Mouse (Mus musculus) layer of hippocampus, postnatal 25 days (tissue): Measurements from ENCODE around the gene Ifitm1. TPM values are rescaled to one million over a fixed set of nuclear protein-coding genes. Genes with fewer than 3 reads are reported as not detected.
"Not testable (repeated sequence)": the region's sequence is repeated elsewhere in the genome, so short reads cannot be mapped to it uniquely, and the experiment has no call there.

Experiments
- DNase-seq, 2 experiments: peaks; one replicate each; pipeline ENCODE4 v3.0.0; 2022; ENCODE audit warnings: mixed read lengths in 2 of 2, low spot score in 1 of 2; ENCODE audit errors: extremely low spot score in 1 of 2
- total RNA-seq, 2 experiments: library from RNA; stranded (reverse); gene quantifications; 2 replicates each; pipeline ENCODE4 v1.2.3; 2021

Ifitm1 gene
- total RNA-seq, 2 experiments from 2014 or later, result 1.3 to 1.5 TPM

DNA sequence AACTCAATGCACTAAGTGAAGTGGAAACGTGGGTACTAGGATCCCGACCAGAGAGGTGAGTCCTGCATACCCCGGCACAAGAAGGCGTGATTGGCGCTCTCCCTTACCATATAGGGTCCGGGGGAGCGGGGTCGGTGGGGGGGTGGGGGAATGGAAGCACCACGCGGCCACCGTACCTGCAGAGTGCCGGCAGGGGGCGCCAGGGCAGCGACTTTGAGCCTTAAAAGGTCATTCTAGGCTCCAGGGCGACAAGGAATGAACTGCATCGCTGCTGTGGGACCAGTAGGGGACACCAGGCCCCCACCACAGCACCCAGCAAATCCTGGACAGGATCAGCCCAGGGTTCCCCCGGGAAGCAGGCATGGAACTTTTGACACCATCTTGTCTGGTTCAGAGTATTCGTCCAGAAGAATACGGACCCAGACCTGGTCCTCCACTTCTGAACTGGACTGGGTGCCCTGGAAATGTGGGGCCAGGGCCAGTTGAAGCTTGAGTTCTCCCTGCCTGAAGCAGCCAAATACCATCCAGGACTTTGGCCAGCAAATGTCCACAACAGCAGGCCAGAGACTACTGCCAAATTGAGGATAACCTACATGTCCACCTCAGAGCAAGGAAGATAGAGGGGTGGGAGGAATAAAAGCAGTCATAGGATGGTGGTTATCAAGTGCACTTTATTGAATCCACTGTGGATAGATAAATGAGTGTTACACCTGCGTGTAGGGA is 42.1 kb downstream of the Ifitm1 start:
- peak; percentile 29 to 67 for DNase-seq

DNA sequence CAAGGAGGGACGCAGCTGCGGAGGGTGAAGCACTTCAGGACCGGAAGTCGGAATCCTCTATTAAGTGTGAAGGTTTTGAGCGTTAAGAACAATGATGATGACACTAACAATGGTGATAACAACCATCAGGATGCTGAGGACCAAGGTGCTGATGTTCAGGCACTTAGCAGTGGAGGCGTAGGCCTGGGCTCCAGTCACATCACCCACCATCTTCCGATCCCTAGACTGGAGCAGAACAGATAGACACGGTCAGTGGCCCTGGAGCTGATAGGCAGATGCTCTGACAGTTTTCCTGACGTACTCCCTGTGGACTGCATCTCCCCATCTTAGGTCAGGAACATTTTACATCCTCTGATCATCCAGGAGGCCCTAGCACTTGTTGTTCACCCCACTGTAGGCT is 42.6 kb downstream of the Ifitm1 start:
- DNase-seq, result no peak

DNA sequence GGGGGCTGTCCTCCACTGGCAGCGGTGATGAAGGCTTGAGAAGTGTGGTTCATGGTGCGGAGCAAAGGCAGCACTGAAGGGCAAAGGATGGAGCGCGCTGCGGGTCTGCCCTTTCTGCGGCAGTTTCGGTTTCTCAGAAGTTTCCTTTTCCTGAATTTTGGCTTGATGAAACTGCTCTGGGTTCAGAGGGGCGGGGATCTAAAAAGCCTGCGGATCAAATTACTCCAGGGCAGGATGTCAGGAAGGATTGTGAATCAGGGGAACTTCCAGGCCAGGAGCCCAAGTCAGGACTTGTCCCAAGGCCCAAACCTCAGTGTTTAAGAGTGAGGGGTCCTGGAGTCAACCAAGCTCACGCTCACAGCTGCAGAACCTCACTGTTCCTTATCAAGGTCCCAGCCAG is 43.6 kb downstream of the Ifitm1 start, which contains the start of gene Ifitm3:
Gene Ifitm3, minus strand, starts transcription at position 178 of the 400 bp plus-strand sequence.
- no peak for DNase-seq

DNA sequence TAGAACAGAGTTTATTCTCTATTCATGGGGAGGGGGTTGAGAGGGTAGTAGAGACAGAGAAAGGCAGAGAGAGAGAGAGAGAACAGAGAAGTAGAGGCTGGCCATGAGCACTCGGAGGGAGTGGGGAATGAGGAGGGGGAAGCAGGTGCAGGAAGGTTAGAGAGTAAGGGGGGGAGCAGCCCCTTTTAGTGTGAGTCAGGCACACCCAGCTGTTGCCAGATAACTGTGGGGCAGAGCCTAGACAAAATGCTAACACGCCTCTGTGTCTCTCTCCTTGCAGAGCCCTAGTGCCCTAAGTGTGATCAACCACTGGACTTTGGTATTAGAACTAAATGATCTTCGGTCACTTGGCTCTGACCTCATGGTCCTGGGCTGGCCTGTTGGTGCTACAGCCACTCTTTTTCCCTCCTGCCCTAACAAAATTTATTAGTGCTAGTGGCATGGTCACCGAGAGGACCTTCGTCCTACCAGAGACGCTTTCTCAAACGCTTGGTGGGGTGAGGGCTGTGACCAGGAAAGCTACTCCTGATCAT is 44.3 kb downstream of the Ifitm1 start:
- DNase-seq, result no peak

DNA sequence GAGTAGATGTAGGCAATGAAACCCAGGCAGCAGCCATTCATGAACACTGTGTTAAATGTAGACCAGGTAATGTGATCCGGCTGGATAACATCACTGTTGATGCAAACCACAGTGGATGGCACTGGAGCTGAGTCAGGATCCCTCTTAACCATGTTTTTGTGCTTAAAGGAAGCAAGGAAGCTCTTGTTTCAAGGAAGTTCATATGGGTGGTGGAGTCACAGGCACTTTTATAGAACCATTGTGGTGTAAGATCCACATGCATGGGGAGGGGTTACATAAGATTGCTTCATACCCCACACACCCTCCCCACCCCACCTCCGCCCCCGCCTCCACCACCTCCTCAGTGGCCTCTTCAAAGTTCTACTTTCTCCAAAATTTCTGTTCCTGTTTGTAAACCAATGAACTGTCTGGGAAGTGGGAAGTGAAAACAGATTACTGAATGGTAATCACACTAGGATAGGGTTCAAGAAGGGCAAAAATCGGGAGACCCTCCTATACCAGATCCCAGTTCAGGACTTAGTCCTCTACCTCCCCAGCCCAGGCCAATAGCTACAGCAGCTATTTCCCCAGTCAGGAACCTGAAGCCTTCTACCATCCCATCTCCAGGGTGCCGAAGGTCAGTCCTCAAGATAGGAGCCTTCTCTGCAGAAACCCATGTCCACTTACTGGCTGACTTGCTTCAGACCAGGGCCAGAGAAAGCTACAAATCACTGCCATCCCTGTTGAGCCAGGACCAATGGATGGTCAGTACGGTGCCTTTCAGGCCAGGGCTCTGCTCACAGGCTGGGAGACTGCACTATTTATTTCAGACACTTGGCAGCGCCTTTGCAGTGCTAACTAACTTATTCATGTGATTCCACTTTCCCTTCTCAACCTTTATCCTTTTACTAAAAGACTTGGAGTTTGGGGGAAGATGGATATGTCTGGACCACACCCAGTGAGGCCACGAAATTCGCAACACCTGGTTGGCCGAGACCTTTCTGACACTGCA is 50.0 kb downstream of the Ifitm1 start:
- no peak for DNase-seq

DNA sequence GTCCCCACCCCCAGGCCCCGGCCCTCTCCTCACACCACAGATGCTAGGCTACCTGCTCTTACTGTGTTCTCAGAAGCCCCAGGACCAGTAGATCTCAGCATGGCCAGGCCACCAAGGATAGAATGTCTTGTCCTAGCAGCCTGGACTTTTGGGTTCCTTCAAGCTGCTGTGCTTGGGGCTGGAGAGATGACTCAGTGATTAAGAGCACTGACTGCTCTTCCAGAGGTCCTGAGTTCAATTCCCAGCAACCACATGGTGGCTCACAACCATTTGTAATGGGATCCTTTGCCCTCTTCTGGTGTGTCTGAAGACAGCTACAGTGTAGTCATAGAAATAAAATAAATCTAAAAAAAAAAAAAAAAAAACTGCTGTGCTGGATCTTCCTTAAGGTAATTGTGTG is 50.8 kb downstream of the Ifitm1 start, which contains the start of gene Ifitm6:
Gene Ifitm6, minus strand, starts transcription at position 101 of the 400 bp plus-strand sequence.
- not testable (repeated sequence) for DNase-seq

DNA sequence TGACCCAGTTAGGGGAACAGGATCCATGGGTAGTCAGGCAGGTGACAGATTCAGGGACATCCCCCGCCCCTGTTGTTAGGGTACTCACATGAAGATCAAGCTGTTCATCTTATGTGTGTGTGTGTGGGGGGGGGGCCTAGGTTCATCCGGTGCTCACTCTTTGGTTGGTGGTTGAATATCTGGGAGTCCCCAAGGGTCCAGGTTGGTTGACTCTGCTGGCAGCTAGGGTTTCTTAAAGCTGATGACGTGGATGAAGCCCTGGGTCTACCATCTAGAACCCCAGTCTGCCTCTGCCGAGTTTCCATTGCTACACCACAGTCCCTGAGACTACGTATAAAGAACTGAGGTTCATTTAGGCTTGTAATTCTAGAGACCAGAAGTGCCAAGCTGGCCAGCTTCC is 52.0 kb downstream of the Ifitm1 start:
- DNase-seq, result no peak

Other genes starting within 250 kb of the Ifitm1 start
- gene Cyp2e1, start 203.5 kb upstream of the Ifitm1 start, total RNA-seq, result not detected
- gene Syce1, start 179.4 kb upstream of the Ifitm1 start, total RNA-seq, result not detected
- 10 to 100 TPM; 11.6 to 13.6 TPM for gene Zfp941, start 145.0 kb upstream of the Ifitm1 start, total RNA-seq
- gene Urah, start 132.2 kb upstream of the Ifitm1 start, total RNA-seq, result 1 to 10 TPM; 1.6 to 1.7 TPM
- not detected for gene Scgb1c1, start 121.7 kb upstream of the Ifitm1 start, total RNA-seq
- gene Odf3, start 119.4 kb upstream of the Ifitm1 start, total RNA-seq, result not detected
- not detected for gene Gm45785, start 110.9 kb upstream of the Ifitm1 start, total RNA-seq
- 10 to 100 TPM; 79.1 to 86.5 TPM for gene Ric8a, start 110.3 kb upstream of the Ifitm1 start, total RNA-seq
- gene Bet1l, start 109.6 kb upstream of the Ifitm1 start, total RNA-seq, result 10 to 100 TPM; 26.6 to 29.6 TPM
- 100 to 1,000 TPM; 107 to 117 TPM for gene Psmd13, start 85.3 kb upstream of the Ifitm1 start, total RNA-seq
- 10 to 100 TPM; 67.0 to 77.5 TPM for gene Sirt3, start 84.9 kb upstream of the Ifitm1 start, total RNA-seq
- gene Cox8b, start 66.8 kb upstream of the Ifitm1 start, total RNA-seq, result 1 to 10 TPM; 1.3 to 2.8 TPM
- under 1 TPM; 0.21 to 0.37 TPM for gene Nlrp6, start 46.3 kb upstream of the Ifitm1 start, total RNA-seq
- gene Pgghg, start 25.8 kb upstream of the Ifitm1 start, total RNA-seq, result 1 to 10 TPM; 4.0 to 7.1 TPM
- not detected for gene Ifitm5, start 16.9 kb upstream of the Ifitm1 start, total RNA-seq
- not detected for gene Gm45717, start 11.3 kb upstream of the Ifitm1 start, total RNA-seq
- gene Ifitm2, start 11.2 kb upstream of the Ifitm1 start, total RNA-seq, result 10 to 100 TPM in 1 of 2 experiments, 1 to 10 TPM in 1; 9.7 to 13.4 TPM
- gene Ifitm3, start 43.5 kb downstream of the Ifitm1 start, total RNA-seq, result 10 to 100 TPM; 11.9 to 13.8 TPM
- not detected for gene Ifitm6, start 50.7 kb downstream of the Ifitm1 start, total RNA-seq
- not detected for gene Gm17387, start 61.9 kb downstream of the Ifitm1 start, total RNA-seq
- 10 to 100 TPM; 80.7 to 96.2 TPM for gene B4galnt4, start 93.9 kb downstream of the Ifitm1 start, total RNA-seq
- gene Pkp3, start 111.0 kb downstream of the Ifitm1 start, total RNA-seq, result not detected
- gene Sigirr, start 133.4 kb downstream of the Ifitm1 start, total RNA-seq, result 1 to 10 TPM; 1.9 to 3.2 TPM
- gene Ano9, start 150.6 kb downstream of the Ifitm1 start, total RNA-seq, result not detected
- 10 to 100 TPM; 58.7 to 61.1 TPM for gene Ptdss2, start 155.2 kb downstream of the Ifitm1 start, total RNA-seq
- gene Rnh1, start 205.6 kb downstream of the Ifitm1 start, total RNA-seq, result 10 to 100 TPM; 32.5 to 36.5 TPM
- 100 to 1,000 TPM; 193 to 235 TPM for gene Hras, start 226.8 kb downstream of the Ifitm1 start, total RNA-seq
- gene Lrrc56, start 226.9 kb downstream of the Ifitm1 start, total RNA-seq, result 1 to 10 TPM; 4.5 to 6.1 TPM
- gene Lmntd2, start 246.9 kb downstream of the Ifitm1 start, total RNA-seq, result not detected
- gene Rassf7, start 248.6 kb downstream of the Ifitm1 start, total RNA-seq, result under 1 TPM; 0.64 to 0.80 TPM